Mouse (Mus musculus) MEL (cell line): Measurements from ENCODE around the gene Gas7. TPM values are rescaled to one million over a fixed set of nuclear protein-coding genes. Genes with fewer than 3 reads are reported as not detected.

Experiments
- DNase-seq: peaks from one replicate; pipeline ENCODE4 v3.0.0; 2011; ENCODE audit warnings: low read depth, low spot score
- H3K27ac ChIP-seq: 2 replicates; pipeline ENCODE4 v1.5.1; 2012; ENCODE audit warnings: low read depth, mild to moderate bottlenecking, control low read depth, low read length, moderate library complexity; ENCODE audit not compliant: control insufficient read depth
- H3K27me3 ChIP-seq, 2 experiments: fragments of 150-350 bp in 1 of 2; sonication (generic) in 1 of 2; 2 replicates each; pipeline ENCODE4 v1.6.1; 2012; ENCODE audit warnings: low read length in 2 of 2, mild to moderate bottlenecking in 2 of 2, improper control_type of control experiment in 1 of 2, moderate library complexity in 1 of 2; ENCODE audit not compliant: insufficient read depth in 2 of 2, control insufficient read depth in 1 of 2
- H3K36me3 ChIP-seq, 2 experiments: 2 replicates each; pipeline ENCODE4 v1.6.1; 2012 to 2014; ENCODE audit warnings: low read length in 2 of 2, improper control_type of control experiment in 1 of 2, inconsistent platforms in 1 of 2, mild to moderate bottlenecking in 1 of 2; ENCODE audit not compliant: insufficient read depth in 2 of 2, control insufficient read depth in 1 of 2
- H3K4me1 ChIP-seq, 2 experiments: fragments of 150-350 bp in 1 of 2; sonication (generic) in 1 of 2; 2 replicates each; pipeline ENCODE4 v1.6.1; 2012; ENCODE audit warnings: low read length in 2 of 2, improper control_type of control experiment in 1 of 2, mild to moderate bottlenecking in 1 of 2; ENCODE audit not compliant: insufficient read depth in 2 of 2, control insufficient read depth in 1 of 2
- H3K4me3 ChIP-seq, 2 experiments: fragments of 150-350 bp in 1 of 2; sonication (generic) in 1 of 2; 2 replicates each; pipeline ENCODE4 v1.5.1; 2012; ENCODE audit warnings: low read depth in 2 of 2, low read length in 2 of 2, mild to moderate bottlenecking in 2 of 2, moderate library complexity in 2 of 2, control low read depth in 1 of 2, improper control_type of control experiment in 1 of 2; ENCODE audit not compliant: control insufficient read depth in 1 of 2, insufficient read depth in 1 of 2
- H3K79me2 ChIP-seq: 2 replicates; pipeline ENCODE4 v1.6.1; 2012; ENCODE audit warnings: mild to moderate bottlenecking, low read length, moderate library complexity; ENCODE audit not compliant: control insufficient read depth, poor library complexity, insufficient read depth
- H3K9ac ChIP-seq: 2 replicates; pipeline ENCODE4 v1.6.1; 2012; ENCODE audit warnings: low read depth, mild to moderate bottlenecking, control low read depth, low read length, moderate library complexity; ENCODE audit not compliant: control insufficient read depth, poor library complexity, severe bottlenecking
- H3K9me3 ChIP-seq: fragments of 150-350 bp; sonication (generic); replicated peaks from 2 replicates; pipeline ENCODE4 v1.6.1; 2012; ENCODE audit warnings: mild to moderate bottlenecking, low read length, improper control_type of control experiment, moderate library complexity; ENCODE audit not compliant: insufficient read depth
- CHD1 ChIP-seq: IDR thresholded peaks from 2 replicates; pipeline ENCODE4 v1.6.1; 2012; ENCODE audit warnings: low read depth, mild to moderate bottlenecking, inconsistent platforms, low read length, improper control_type of control experiment
- CHD2 ChIP-seq: IDR thresholded peaks from 2 replicates; pipeline ENCODE4 v1.6.1; 2011; ENCODE audit warnings: low read length, improper control_type of control experiment
- CTCF ChIP-seq, 3 experiments: IDR thresholded peaks in 2 of 3; conservative IDR thresholded peaks in 1 of 3; 2 replicates each; pipeline ENCODE4 v1.5.1; 2011 to 2012; ENCODE audit warnings: low read length in 3 of 3, low read depth in 2 of 3, mild to moderate bottlenecking in 2 of 3, improper control_type of control experiment in 1 of 3, inconsistent platforms in 1 of 3, mixed read lengths in 1 of 3, moderate library complexity in 1 of 3; ENCODE audit not compliant: control insufficient read depth in 1 of 3, insufficient read depth in 1 of 3, poor library complexity in 1 of 3, severe bottlenecking in 1 of 3
- E2F4 ChIP-seq: IDR thresholded peaks from 2 replicates; pipeline ENCODE4 v1.6.1; 2011; ENCODE audit warnings: low read depth, low read length, improper control_type of control experiment, borderline replicate concordance
- ELF1 ChIP-seq: IDR thresholded peaks from 2 replicates; pipeline ENCODE4 v1.6.1; 2014; ENCODE audit warnings: low read depth, mild to moderate bottlenecking, inconsistent platforms, low read length, improper control_type of control experiment, moderate library complexity
- GABPA ChIP-seq: IDR thresholded peaks from 2 replicates; pipeline ENCODE4 v1.6.1; 2012; ENCODE audit warnings: low read depth, mild to moderate bottlenecking, inconsistent platforms, low read length, improper control_type of control experiment, moderate library complexity
- KAT2A ChIP-seq: conservative IDR thresholded peaks from 2 replicates; pipeline ENCODE4 v1.6.1; 2012; ENCODE audit warnings: low read depth, low read length, improper control_type of control experiment, inconsistent platforms
- MAFK ChIP-seq: IDR thresholded peaks from 2 replicates; pipeline ENCODE4 v1.6.1; 2011; ENCODE audit warnings: low read depth, mild to moderate bottlenecking, low read length, improper control_type of control experiment, borderline replicate concordance
- MEF2A ChIP-seq: IDR thresholded peaks from 2 replicates; pipeline ENCODE4 v1.6.1; 2014; ENCODE audit warnings: low read depth, mild to moderate bottlenecking, inconsistent platforms, low read length, improper control_type of control experiment; ENCODE audit not compliant: poor library complexity, insufficient replicate concordance, severe bottlenecking; ENCODE audit errors: extremely low read depth
- POLR2AphosphoS2 ChIP-seq: IDR thresholded peaks from 2 replicates; pipeline ENCODE4 v1.6.1; 2011; ENCODE audit warnings: low read length, improper control_type of control experiment
- SIN3A ChIP-seq: IDR thresholded peaks from 2 replicates; pipeline ENCODE4 v1.6.1; 2012; ENCODE audit warnings: low read length, improper control_type of control experiment, inconsistent platforms
- SMC3 ChIP-seq: IDR thresholded peaks from 2 replicates; pipeline ENCODE4 v1.6.1; 2011; ENCODE audit warnings: low read depth, low read length, improper control_type of control experiment
- UBTF ChIP-seq: IDR thresholded peaks from 2 replicates; pipeline ENCODE4 v1.6.1; 2012; ENCODE audit warnings: low read depth, mild to moderate bottlenecking, inconsistent platforms, low read length, improper control_type of control experiment, moderate library complexity, borderline replicate concordance; ENCODE audit not compliant: insufficient read depth
- USF1 ChIP-seq: IDR thresholded peaks from 2 replicates; pipeline ENCODE4 v1.6.1; 2014; ENCODE audit warnings: low read depth, mild to moderate bottlenecking, inconsistent platforms, low read length, improper control_type of control experiment, moderate library complexity
- ZKSCAN1 ChIP-seq: IDR thresholded peaks from 2 replicates; pipeline ENCODE4 v1.6.1; 2012; ENCODE audit warnings: low read depth, mild to moderate bottlenecking, inconsistent platforms, low read length, improper control_type of control experiment, moderate library complexity
- ZMIZ1 ChIP-seq: IDR thresholded peaks from 2 replicates; pipeline ENCODE4 v1.6.1; 2012; ENCODE audit warnings: low read depth, mild to moderate bottlenecking, inconsistent platforms, low read length, improper control_type of control experiment, moderate library complexity
- ZNF384 ChIP-seq: IDR thresholded peaks from 2 replicates; pipeline ENCODE4 v1.6.1; 2012; ENCODE audit warnings: low read depth, mild to moderate bottlenecking, inconsistent platforms, low read length, improper control_type of control experiment
- polyA plus RNA-seq, 2 experiments: library from polyadenylated mRNA; stranded (reverse) in 1 of 2; unstranded in 1 of 2; fragments of >175 nt in 1 of 2; fragments of >200 nt in 1 of 2; gene quantifications; 2 replicates each; pipeline versions ENCODE4 v1.2.1 to v1.2.4; 2012; ENCODE audit warnings: low replicate concordance in 2 of 2, low read depth in 1 of 2; ENCODE audit not compliant: insufficient read length in 2 of 2, insufficient read depth in 1 of 2, missing spikeins in 1 of 2
- total RNA-seq: library from RNA; depleted of rRNA; stranded (reverse); fragments of 300-350 nt; gene quantifications from 2 replicates; pipeline ENCODE4 v1.2.3, GENCODE M21; 2012

Gene Gas7
- total and polyA plus RNA-seq, 3 experiments, result 0.04 TPM; not detected in 2

DNA sequence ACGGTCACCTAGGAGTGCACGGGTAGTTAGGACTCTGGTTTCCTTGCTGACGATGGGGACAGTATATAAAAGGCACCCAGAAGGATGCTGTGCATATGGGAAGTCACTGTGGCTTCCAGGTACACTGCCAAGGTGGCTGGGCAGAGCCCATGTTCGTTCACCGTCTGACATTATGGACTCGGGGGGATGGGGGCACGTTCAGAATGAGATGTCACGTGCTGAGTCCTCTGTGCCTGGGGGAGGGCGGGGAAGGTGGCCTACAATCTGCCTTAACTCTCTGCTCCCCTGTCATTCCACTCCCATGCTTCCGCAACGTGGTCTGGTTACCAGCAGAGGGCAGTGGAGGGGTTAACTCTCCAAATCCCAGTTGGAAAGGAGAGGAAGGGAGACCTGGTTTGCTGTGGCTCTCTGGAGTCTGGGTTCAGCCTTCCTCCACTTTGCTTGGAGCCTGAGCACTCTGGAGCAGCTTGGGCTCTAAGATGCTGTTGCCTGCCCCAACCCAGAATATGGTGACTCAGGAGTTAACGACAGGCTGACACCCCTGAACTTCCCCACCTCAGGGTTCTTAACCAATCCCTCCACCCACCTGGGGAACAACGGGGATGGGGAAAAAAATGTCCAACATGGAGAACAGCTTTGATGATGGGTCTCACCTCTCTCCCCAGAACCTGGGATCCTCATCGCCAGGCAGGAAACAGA, 197.1 kb downstream of the Gas7 start:
- DNase-seq, result no peak
- no peak overlapping the region for H3K4me3 ChIP-seq
- no peaks in the 10 kb centered on the region for H3K4me1 ChIP-seq
- no peaks in the 10 kb centered on the region for H3K36me3 ChIP-seq
- TF ChIP-seq ELF1, result no peak
- TF ChIP-seq CTCF (IDR thresholded peaks at IDR 0.05 in 2 of 3, conservative IDR thresholded peaks at IDR 0.05 in 1 of 3; ENCODE audit: control insufficient read depth in 1 of 3, insufficient read depth in 1 of 3, low read depth in 2 of 3, low read length in 3 of 3, poor library complexity in 1 of 3, severe bottlenecking in 1 of 3), result peak in 2 of 3 experiments; percentile 10 to 20; a peak in 2 of 6 replicates
- H3K79me2 ChIP-seq, result no peaks in the 10 kb centered on the region
- H3K9ac ChIP-seq, result no peak overlapping the region
- H3K27me3 ChIP-seq, result no peaks in the 10 kb centered on the region
- H3K27ac ChIP-seq, result no peak overlapping the region
- H3K9me3 ChIP-seq, result no peaks in the 10 kb centered on the region

DNA sequence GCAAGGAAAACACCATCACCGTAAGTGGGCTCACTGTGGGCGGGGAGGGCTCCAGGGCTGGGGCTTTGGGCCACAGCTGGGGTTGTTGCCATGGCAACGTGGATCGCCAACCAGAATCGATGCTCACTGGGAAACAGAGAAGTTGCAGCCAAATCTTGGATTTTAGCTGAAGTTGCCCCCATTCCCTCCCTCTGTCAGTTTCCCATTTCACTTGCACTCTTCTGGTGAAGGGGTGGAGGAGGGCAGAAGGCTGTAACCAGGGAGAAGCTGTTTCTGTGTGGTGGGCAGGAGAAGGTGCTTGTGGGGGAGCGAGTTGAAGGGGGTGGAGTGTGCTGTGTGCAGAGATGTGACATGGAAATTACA, 197.6 kb downstream of the Gas7 start:
- Histone ChIP-seq H3K27me3 (no peaks in the 10 kb centered on the region), H3K4me1 (no peaks in the 10 kb centered on the region), H3K9ac (no peak overlapping the region), H3K27ac (no peak overlapping the region), H3K4me3 (no peak overlapping the region), H3K36me3 (no peaks in the 10 kb centered on the region), H3K79me2 (no peaks in the 10 kb centered on the region), H3K9me3 (no peaks in the 10 kb centered on the region)
- TF ChIP-seq CHD1 (no peak), SIN3A (no peak), MEF2A (no peak), ZKSCAN1 (no peak), KAT2A (no peak), CHD2 (no peak), MAFK (no peak), ZMIZ1 (no peak), E2F4 (no peak), ZNF384 (no peak), SMC3 (no peak), POLR2AphosphoS2 (no peak), USF1 (no peak), UBTF (no peak), GABPA (no peak), CTCF (IDR thresholded peaks at IDR 0.05 in 2 of 3, conservative IDR thresholded peaks at IDR 0.05 in 1 of 3; ENCODE audit: control insufficient read depth in 1 of 3, insufficient read depth in 1 of 3, low read depth in 2 of 3, low read length in 3 of 3, poor library complexity in 1 of 3, severe bottlenecking in 1 of 3) (no peak)
- DNase-seq, result no peak
